Mouse (Mus musculus) MEL (cell line): ENCODE results near the gene Cdh23. TPM values are rescaled to one million over a fixed set of nuclear protein-coding genes. Genes with fewer than 3 reads are reported as not detected.

Experiments used
- DNase-seq: peaks from one replicate; pipeline ENCODE4 v3.0.0; 2011; ENCODE audit warnings: low read depth, low spot score
- H3K27ac ChIP-seq: 2 replicates; pipeline ENCODE4 v1.5.1; 2012; ENCODE audit warnings: low read depth, mild to moderate bottlenecking, control low read depth, low read length, moderate library complexity; ENCODE audit not compliant: control insufficient read depth
- H3K27me3 ChIP-seq, 2 experiments: fragments of 150-350 bp in 1 of 2; sonication (generic) in 1 of 2; 2 replicates each; pipeline ENCODE4 v1.6.1; 2012; ENCODE audit warnings: low read length in 2 of 2, mild to moderate bottlenecking in 2 of 2, improper control_type of control experiment in 1 of 2, moderate library complexity in 1 of 2; ENCODE audit not compliant: insufficient read depth in 2 of 2, control insufficient read depth in 1 of 2
- H3K36me3 ChIP-seq, 2 experiments: 2 replicates each; pipeline ENCODE4 v1.6.1; 2012 to 2014; ENCODE audit warnings: low read length in 2 of 2, improper control_type of control experiment in 1 of 2, inconsistent platforms in 1 of 2, mild to moderate bottlenecking in 1 of 2; ENCODE audit not compliant: insufficient read depth in 2 of 2, control insufficient read depth in 1 of 2
- H3K4me1 ChIP-seq, 2 experiments: fragments of 150-350 bp in 1 of 2; sonication (generic) in 1 of 2; 2 replicates each; pipeline ENCODE4 v1.6.1; 2012; ENCODE audit warnings: low read length in 2 of 2, improper control_type of control experiment in 1 of 2, mild to moderate bottlenecking in 1 of 2; ENCODE audit not compliant: insufficient read depth in 2 of 2, control insufficient read depth in 1 of 2
- H3K4me3 ChIP-seq, 2 experiments: fragments of 150-350 bp in 1 of 2; sonication (generic) in 1 of 2; 2 replicates each; pipeline ENCODE4 v1.5.1; 2012; ENCODE audit warnings: low read depth in 2 of 2, low read length in 2 of 2, mild to moderate bottlenecking in 2 of 2, moderate library complexity in 2 of 2, control low read depth in 1 of 2, improper control_type of control experiment in 1 of 2; ENCODE audit not compliant: control insufficient read depth in 1 of 2, insufficient read depth in 1 of 2
- H3K79me2 ChIP-seq: 2 replicates; pipeline ENCODE4 v1.6.1; 2012; ENCODE audit warnings: mild to moderate bottlenecking, low read length, moderate library complexity; ENCODE audit not compliant: control insufficient read depth, poor library complexity, insufficient read depth
- H3K9ac ChIP-seq: 2 replicates; pipeline ENCODE4 v1.6.1; 2012; ENCODE audit warnings: low read depth, mild to moderate bottlenecking, control low read depth, low read length, moderate library complexity; ENCODE audit not compliant: control insufficient read depth, poor library complexity, severe bottlenecking
- H3K9me3 ChIP-seq: fragments of 150-350 bp; sonication (generic); replicated peaks from 2 replicates; pipeline ENCODE4 v1.6.1; 2012; ENCODE audit warnings: mild to moderate bottlenecking, low read length, improper control_type of control experiment, moderate library complexity; ENCODE audit not compliant: insufficient read depth
- BHLHE40 ChIP-seq: IDR thresholded peaks from 2 replicates; pipeline ENCODE4 v1.6.1; 2012; ENCODE audit warnings: low read depth, mild to moderate bottlenecking, inconsistent platforms, low read length, improper control_type of control experiment, borderline replicate concordance
- CHD2 ChIP-seq: IDR thresholded peaks from 2 replicates; pipeline ENCODE4 v1.6.1; 2011; ENCODE audit warnings: low read length, improper control_type of control experiment
- CTCF ChIP-seq, 3 experiments: IDR thresholded peaks in 2 of 3; conservative IDR thresholded peaks in 1 of 3; 2 replicates each; pipeline ENCODE4 v1.5.1; 2011 to 2012; ENCODE audit warnings: low read length in 3 of 3, low read depth in 2 of 3, mild to moderate bottlenecking in 2 of 3, improper control_type of control experiment in 1 of 3, inconsistent platforms in 1 of 3, mixed read lengths in 1 of 3, moderate library complexity in 1 of 3; ENCODE audit not compliant: control insufficient read depth in 1 of 3, insufficient read depth in 1 of 3, poor library complexity in 1 of 3, severe bottlenecking in 1 of 3
- E2F4 ChIP-seq: IDR thresholded peaks from 2 replicates; pipeline ENCODE4 v1.6.1; 2011; ENCODE audit warnings: low read depth, low read length, improper control_type of control experiment, borderline replicate concordance
- GABPA ChIP-seq: IDR thresholded peaks from 2 replicates; pipeline ENCODE4 v1.6.1; 2012; ENCODE audit warnings: low read depth, mild to moderate bottlenecking, inconsistent platforms, low read length, improper control_type of control experiment, moderate library complexity
- KAT2A ChIP-seq: conservative IDR thresholded peaks from 2 replicates; pipeline ENCODE4 v1.6.1; 2012; ENCODE audit warnings: low read depth, low read length, improper control_type of control experiment, inconsistent platforms
- MAFK ChIP-seq: IDR thresholded peaks from 2 replicates; pipeline ENCODE4 v1.6.1; 2011; ENCODE audit warnings: low read depth, mild to moderate bottlenecking, low read length, improper control_type of control experiment, borderline replicate concordance
- MYB ChIP-seq: IDR thresholded peaks from 2 replicates; pipeline ENCODE4 v1.6.1; 2011; ENCODE audit warnings: mild to moderate bottlenecking, low read depth, low read length, improper control_type of control experiment
- MYC ChIP-seq: IDR thresholded peaks from 2 replicates; pipeline ENCODE4 v1.6.1; 2011; ENCODE audit warnings: low read depth, mild to moderate bottlenecking, low read length, improper control_type of control experiment, moderate library complexity
- NRF1 ChIP-seq: IDR thresholded peaks from 2 replicates; pipeline ENCODE4 v1.6.1; 2014; ENCODE audit warnings: low read depth, mild to moderate bottlenecking, inconsistent platforms, low read length, improper control_type of control experiment, moderate library complexity; ENCODE audit not compliant: poor library complexity, insufficient read depth, severe bottlenecking
- POLR2A ChIP-seq, 2 experiments: IDR thresholded peaks; 2 replicates each; pipeline ENCODE4 v1.6.1; 2011 to 2012; ENCODE audit warnings: low read length in 2 of 2, mild to moderate bottlenecking in 2 of 2, control low read depth in 1 of 2, improper control_type of control experiment in 1 of 2, low read depth in 1 of 2, moderate library complexity in 1 of 2; ENCODE audit not compliant: control insufficient read depth in 1 of 2, insufficient read depth in 1 of 2, poor library complexity in 1 of 2
- POLR2AphosphoS5 ChIP-seq: IDR thresholded peaks from 2 replicates; pipeline ENCODE4 v1.6.1; 2012; ENCODE audit warnings: low read depth, borderline replicate concordance, mild to moderate bottlenecking, inconsistent platforms, low read length, moderate library complexity, mixed read lengths
- SIN3A ChIP-seq: IDR thresholded peaks from 2 replicates; pipeline ENCODE4 v1.6.1; 2012; ENCODE audit warnings: low read length, improper control_type of control experiment, inconsistent platforms
- SMC3 ChIP-seq: IDR thresholded peaks from 2 replicates; pipeline ENCODE4 v1.6.1; 2011; ENCODE audit warnings: low read depth, low read length, improper control_type of control experiment
- TAL1 ChIP-seq: IDR thresholded peaks from 2 replicates; pipeline ENCODE4 v1.6.1; 2012; ENCODE audit warnings: mild to moderate bottlenecking, inconsistent platforms, low read length, moderate library complexity, mixed read lengths
- TBP ChIP-seq: IDR thresholded peaks from 2 replicates; pipeline ENCODE4 v1.8.0; 2011; ENCODE audit warnings: low read depth, low read length, improper control_type of control experiment
- USF1 ChIP-seq: IDR thresholded peaks from 2 replicates; pipeline ENCODE4 v1.6.1; 2014; ENCODE audit warnings: low read depth, mild to moderate bottlenecking, inconsistent platforms, low read length, improper control_type of control experiment, moderate library complexity
- USF2 ChIP-seq, 2 experiments: IDR thresholded peaks; 2 replicates each; pipeline ENCODE4 v1.6.1; 2011 to 2012; ENCODE audit warnings: improper control_type of control experiment in 2 of 2, low read length in 2 of 2, borderline replicate concordance in 1 of 2, inconsistent platforms in 1 of 2, low read depth in 1 of 2, mild to moderate bottlenecking in 1 of 2; ENCODE audit not compliant: insufficient read depth in 1 of 2
- ZC3H11A ChIP-seq: IDR thresholded peaks from 2 replicates; pipeline ENCODE4 v1.6.1; 2012; ENCODE audit warnings: low read depth, mild to moderate bottlenecking, inconsistent platforms, low read length, improper control_type of control experiment
- ZKSCAN1 ChIP-seq: IDR thresholded peaks from 2 replicates; pipeline ENCODE4 v1.6.1; 2012; ENCODE audit warnings: low read depth, mild to moderate bottlenecking, inconsistent platforms, low read length, improper control_type of control experiment, moderate library complexity
- ZMIZ1 ChIP-seq: IDR thresholded peaks from 2 replicates; pipeline ENCODE4 v1.6.1; 2012; ENCODE audit warnings: low read depth, mild to moderate bottlenecking, inconsistent platforms, low read length, improper control_type of control experiment, moderate library complexity
- polyA plus RNA-seq, 2 experiments: library from polyadenylated mRNA; stranded (reverse) in 1 of 2; unstranded in 1 of 2; fragments of >175 nt in 1 of 2; fragments of >200 nt in 1 of 2; gene quantifications; 2 replicates each; pipeline versions ENCODE4 v1.2.1 to v1.2.4; 2012; ENCODE audit warnings: low replicate concordance in 2 of 2, low read depth in 1 of 2; ENCODE audit not compliant: insufficient read length in 2 of 2, insufficient read depth in 1 of 2, missing spikeins in 1 of 2
- total RNA-seq: library from RNA; depleted of rRNA; stranded (reverse); fragments of 300-350 nt; gene quantifications from 2 replicates; pipeline ENCODE4 v1.2.3, GENCODE M21; 2012

The Cdh23 gene
- total and polyA plus RNA-seq, 3 experiments = 0.04 TPM; not detected in 2

DNA sequence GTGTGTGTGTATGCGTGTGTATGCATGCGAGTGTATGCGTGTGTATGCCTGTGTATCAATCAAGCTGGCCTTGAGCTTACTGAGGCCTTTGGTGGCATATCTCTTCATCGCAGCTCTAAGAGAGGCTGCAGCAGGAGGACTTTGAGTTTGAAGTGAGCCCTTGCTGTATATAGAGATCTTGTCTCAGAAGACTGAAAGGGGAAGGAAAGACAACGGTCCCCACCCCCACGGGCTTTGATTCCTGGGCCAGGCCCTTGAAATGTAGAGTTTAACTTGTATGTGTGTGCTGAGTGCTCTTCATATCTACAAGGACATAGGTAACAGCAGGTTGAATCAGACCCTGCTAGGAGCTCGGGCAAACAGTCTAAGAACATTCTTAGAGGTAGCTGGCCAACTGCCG is 407.1 kb downstream of the Cdh23 start (continued):
- no peak for TF ChIP-seq MAFK

DNA sequence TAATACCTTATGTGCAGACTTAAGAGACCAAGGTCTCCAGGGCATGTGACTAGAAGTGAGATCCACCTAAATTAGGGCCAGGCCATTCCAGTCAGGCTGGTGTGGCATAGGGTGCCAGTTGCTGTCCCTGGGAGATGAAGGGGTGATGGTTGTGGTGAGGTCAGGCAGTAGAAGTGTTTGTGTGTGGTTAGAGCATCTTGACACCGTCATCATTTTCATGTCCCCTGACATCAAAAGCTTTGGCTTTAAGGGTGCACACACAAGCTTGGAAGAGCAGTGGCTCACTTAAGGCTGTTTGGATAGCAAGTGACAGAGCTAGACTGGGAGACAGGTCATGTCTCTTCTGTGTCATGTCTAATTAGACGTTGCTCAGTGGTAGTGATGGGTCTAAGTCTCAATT is 408.6 kb downstream of the Cdh23 start:
- TF ChIP-seq GABPA (no peak), USF1 (no peak), TAL1 (no peak), MYB (no peak), ZC3H11A (no peak), POLR2AphosphoS5 (no peak), BHLHE40 (no peak), E2F4 (no peak), CTCF (IDR thresholded peaks at IDR 0.05 in 2 of 3, conservative IDR thresholded peaks at IDR 0.05 in 1 of 3; ENCODE audit: control insufficient read depth in 1 of 3, insufficient read depth in 1 of 3, low read depth in 2 of 3, low read length in 3 of 3, poor library complexity in 1 of 3, severe bottlenecking in 1 of 3) (no peak), CHD2 (no peak), TBP (no peak), SIN3A (no peak), MYC (no peak), USF2 (IDR thresholded peaks at IDR 0.05; ENCODE audit: borderline replicate concordance in 1 of 2, insufficient read depth in 1 of 2, low read depth in 1 of 2, low read length in 2 of 2) (no peak), SMC3 (no peak), ZMIZ1 (no peak), POLR2A (IDR thresholded peaks at IDR 0.05; ENCODE audit: control insufficient read depth in 1 of 2, insufficient read depth in 1 of 2, low read depth in 1 of 2, low read length in 2 of 2, poor library complexity in 1 of 2) (no peak), KAT2A (no peak), ZKSCAN1 (no peak), NRF1 (no peak)
- H3K36me3 ChIP-seq = peaks cover 2 to 60% of the 10 kb centered on the region in 2 experiments; a peak in 3 of 4 replicates
- no peaks in the 10 kb centered on the region for H3K27me3 ChIP-seq
- H3K4me1 ChIP-seq = peaks cover 25 to 79% of the 10 kb centered on the region in 2 experiments
- no peaks in the 10 kb centered on the region for H3K9me3 ChIP-seq
- DNase-seq = no peak
- H3K9ac ChIP-seq = no peak overlapping the region
- H3K27ac ChIP-seq = no peak overlapping the region
- H3K79me2 ChIP-seq = peaks cover 64% of the 10 kb centered on the region
- H3K4me3 ChIP-seq = no peak overlapping the region
